ENCODE assay signal across 8 mouse cellular contexts in the genomic region with DNA sequence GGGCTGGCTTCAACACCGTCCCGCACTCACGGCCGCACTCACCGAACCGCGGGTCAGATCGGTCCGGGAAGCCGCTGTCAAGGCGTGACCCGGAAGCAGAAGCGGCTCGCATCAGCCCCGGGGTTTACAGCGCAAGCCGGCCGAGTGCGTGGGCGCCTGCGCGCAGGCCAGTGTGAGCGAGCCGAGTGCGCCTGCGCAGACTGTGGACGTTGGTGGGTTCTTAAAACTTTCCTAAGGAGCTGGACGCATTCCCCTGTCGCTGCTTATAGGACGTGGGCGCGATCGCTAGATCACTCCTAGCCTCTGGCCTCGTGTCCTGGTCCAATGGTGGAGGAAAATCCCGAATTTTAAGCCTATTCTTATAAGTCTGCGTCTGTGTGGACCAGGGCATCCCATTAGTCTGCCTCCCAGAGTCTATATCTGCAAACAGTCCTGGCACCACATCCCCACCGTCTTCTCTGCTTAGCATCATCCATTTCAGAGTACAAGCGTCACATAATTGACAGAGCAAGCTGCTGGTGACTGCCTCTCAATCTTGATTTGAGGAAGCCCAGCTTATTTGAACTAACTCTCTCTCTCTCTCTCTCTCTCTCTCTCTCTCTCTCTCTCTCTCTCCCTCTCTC. TPM values are rescaled to one million over a fixed set of nuclear protein-coding genes. Genes with fewer than 3 reads are reported as not detected.
DNase-seq lines count a peak whose midpoint lies in the region; ATAC-seq and TF ChIP-seq lines count a peak whose summit lies in the region.

No protein-coding gene starts in this region.

- dilution Hi-C loops in CH12.LX (cut with MboI; ENCODE audit: extremely low pct_ligation_motif_present, extremely low pct_unique_long_range_greater_than_20kb, low sequenced_read_pairs), result no loop called here

- peak overlapping the region; percentile 61 to 87 (median 85) for H3K4me3 ChIP-seq in CH12.LX (replicated peaks in 1 of 3; ENCODE audit: low read depth in 2 of 3, low read length in 2 of 3, poor library complexity in 1 of 3)
- peak overlapping the region; percentile 94 for H3K4me3 ChIP-seq in forebrain, embryonic 11.5 days (ENCODE audit: low read depth, low read length)
- H3K4me3 ChIP-seq in heart, postnatal 0 days (ENCODE audit: low read depth, low read length), result peak overlapping the region; percentile 96
- H3K4me3 ChIP-seq in liver, embryonic 16.5 days (ENCODE audit: low read depth, low read length), result peak overlapping the region; percentile 95
- H3K4me3 ChIP-seq in neural tube, embryonic 13.5 days, result peak overlapping the region; percentile 88
- H3K4me3 ChIP-seq in testis, adult 2 months (ENCODE audit: control insufficient read depth, low read depth, low read length), result peak overlapping the region; percentile 92

- peaks cover 16 to 22% of the 10 kb centered on the region in 2 experiments for H3K36me3 ChIP-seq in CH12.LX (replicated peaks in 1 of 2; ENCODE audit: control insufficient read depth in 1 of 2, insufficient read depth in 1 of 2, low read length in 1 of 2)
- no peaks in the 10 kb centered on the region for H3K36me3 ChIP-seq in forebrain, embryonic 11.5 days (ENCODE audit: control insufficient read depth, insufficient read depth, low read length)
- peaks cover 16% of the 10 kb centered on the region for H3K36me3 ChIP-seq in heart, postnatal 0 days (replicated peaks; ENCODE audit: control insufficient read depth, insufficient read depth, low read length)
- peaks cover 2% of the 10 kb centered on the region; the same call in 1 of the 2 replicates for H3K36me3 ChIP-seq in liver, embryonic 16.5 days (ENCODE audit: control insufficient read depth, insufficient read depth)
- H3K36me3 ChIP-seq in neural tube, embryonic 13.5 days, result peaks cover 17% of the 10 kb centered on the region
- no peaks in the 10 kb centered on the region for H3K36me3 ChIP-seq in testis, adult 2 months (ENCODE audit: control insufficient read depth, insufficient read depth, low read length)

- TF ChIP-seq EP300 in CH12.LX (IDR thresholded peaks at IDR 0.05; ENCODE audit: low read length), result no peak
- no peak for TF ChIP-seq EP300 in heart, postnatal 0 days (IDR thresholded peaks at IDR 0.05; ENCODE audit: low read depth)

- no peak for TF ChIP-seq CTCF in CH12.LX (conservative IDR thresholded peaks at IDR 0.05 in 1 of 2, IDR thresholded peaks at IDR 0.05 in 1 of 2; ENCODE audit: low read depth in 2 of 2, low read length in 2 of 2)
- TF ChIP-seq CTCF in heart, postnatal 0 days (IDR thresholded peaks at IDR 0.05; ENCODE audit: low read depth), result no peak
- TF ChIP-seq CTCF in testis, adult 2 months (IDR thresholded peaks at IDR 0.05; ENCODE audit: control insufficient read depth, insufficient read depth, insufficient replicate concordance, low read depth, low read length), result no peak

- peak; percentile 91 for TF ChIP-seq POLR2A in CH12.LX (IDR thresholded peaks at IDR 0.05; ENCODE audit: low read depth, low read length)
- TF ChIP-seq POLR2A in testis, adult 2 months (IDR thresholded peaks at IDR 0.05; ENCODE audit: control insufficient read depth, low read depth, low read length), result peak; percentile 91

- H3K9me3 ChIP-seq in CH12.LX (replicated peaks; ENCODE audit: low read length), result peaks cover 7% of the 10 kb centered on the region
- no peaks in the 10 kb centered on the region for H3K9me3 ChIP-seq in forebrain, embryonic 11.5 days (ENCODE audit: control insufficient read depth, low read length)
- H3K9me3 ChIP-seq in heart, postnatal 0 days (replicated peaks; ENCODE audit: control insufficient read depth, low read length), result no peaks in the 10 kb centered on the region
- H3K9me3 ChIP-seq in liver, embryonic 16.5 days (replicated peaks; ENCODE audit: control insufficient read depth, low read length), result no peaks in the 10 kb centered on the region
- H3K9me3 ChIP-seq in neural tube, embryonic 13.5 days, result no peaks in the 10 kb centered on the region

- peak overlapping the region; percentile 57 for H3K9ac ChIP-seq in CH12.LX (ENCODE audit: insufficient read depth, low read depth)
- H3K9ac ChIP-seq in forebrain, embryonic 11.5 days (ENCODE audit: low read length), result peak overlapping the region; percentile 91
- peak overlapping the region; percentile 98 for H3K9ac ChIP-seq in heart, postnatal 0 days (replicated peaks; ENCODE audit: low read depth, low read length)
- peak overlapping the region; percentile 95 for H3K9ac ChIP-seq in liver, embryonic 16.5 days (ENCODE audit: low read depth, low read length)
- H3K9ac ChIP-seq in neural tube, embryonic 13.5 days, result peak overlapping the region; percentile 96

- in situ Hi-C loops in CH12.LX (cut with MboI; ENCODE audit: low pct_ligation_motif_present, low pct_unique_long_range_greater_than_20kb, low sequenced_read_pairs), result no loop called here

- peak; percentile 97 for ATAC-seq in forebrain, embryonic 11.5 days (replicated peaks; ENCODE audit: low FRiP score)
- peak; percentile 86 for ATAC-seq in heart, postnatal 0 days (ENCODE audit: insufficient read depth, low read depth)
- ATAC-seq in liver, embryonic 16.5 days (ENCODE audit: low read depth), result peak; percentile 98
- ATAC-seq in neural tube, embryonic 13.5 days (ENCODE audit: low read depth), result peak; percentile 98

- H3K27ac ChIP-seq in CH12.LX (ENCODE audit: insufficient read depth, low read depth), result no peak overlapping the region
- H3K27ac ChIP-seq in forebrain, embryonic 11.5 days (ENCODE audit: low read depth, low read length), result 0 out of 2 replicates have a peak overlapping the region, but pooled peaks have one; percentile 6
- H3K27ac ChIP-seq in heart, postnatal 0 days (ENCODE audit: low read depth), result peak overlapping the region; percentile 88
- peak overlapping the region; percentile 81 for H3K27ac ChIP-seq in liver, embryonic 16.5 days (ENCODE audit: low read length)
- H3K27ac ChIP-seq in neural tube, embryonic 13.5 days (replicated peaks), result peak overlapping the region; percentile 72
- H3K27ac ChIP-seq in testis, adult 2 months (ENCODE audit: control insufficient read depth, insufficient read depth, low read depth, low read length), result peak overlapping the region; percentile 98

- H3K79me2 ChIP-seq in CH12.LX (replicated peaks; ENCODE audit: control insufficient read depth, extremely low read depth, insufficient read depth, poor library complexity, severe bottlenecking), result peaks cover 17% of the 10 kb centered on the region

- H3K4me1 ChIP-seq in CH12.LX (ENCODE audit: control insufficient read depth in 1 of 2, insufficient read depth in 2 of 2), result peaks cover 0 to 14% of the 10 kb centered on the region in 2 experiments; a peak in 2 of 4 replicates
- peaks cover 3% of the 10 kb centered on the region; the same call in 1 of the 2 replicates for H3K4me1 ChIP-seq in forebrain, embryonic 11.5 days (replicated peaks; ENCODE audit: control insufficient read depth, insufficient read depth, low read length)
- peaks cover 16% of the 10 kb centered on the region for H3K4me1 ChIP-seq in heart, postnatal 0 days (ENCODE audit: control insufficient read depth, insufficient read depth)
- H3K4me1 ChIP-seq in liver, embryonic 16.5 days (ENCODE audit: control insufficient read depth, low read depth, low read length), result peaks cover 11% of the 10 kb centered on the region
- H3K4me1 ChIP-seq in neural tube, embryonic 13.5 days (replicated peaks), result peaks cover 10% of the 10 kb centered on the region
- H3K4me1 ChIP-seq in testis, adult 2 months (ENCODE audit: control insufficient read depth, insufficient read depth, low read length), result peaks cover 4% of the 10 kb centered on the region

- peaks cover 4% of the 10 kb centered on the region for H3K27me3 ChIP-seq in CH12.LX (replicated peaks)
- H3K27me3 ChIP-seq in forebrain, embryonic 11.5 days (ENCODE audit: control insufficient read depth, insufficient read depth, low read length), result no peaks in the 10 kb centered on the region
- H3K27me3 ChIP-seq in heart, postnatal 0 days (ENCODE audit: control insufficient read depth, insufficient read depth, low read length), result no peaks in the 10 kb centered on the region
- no peaks in the 10 kb centered on the region for H3K27me3 ChIP-seq in liver, embryonic 16.5 days (ENCODE audit: control insufficient read depth, insufficient read depth, low read depth, low read length)
- no peaks in the 10 kb centered on the region for H3K27me3 ChIP-seq in neural tube, embryonic 13.5 days
- no peaks in the 10 kb centered on the region for H3K27me3 ChIP-seq in testis, adult 2 months (ENCODE audit: control insufficient read depth, insufficient read depth, low read length)

- DNase-seq in CH12.LX (ENCODE audit: extremely low read depth), result peak; percentile 93
- DNase-seq in c-Kit-positive CD71-positive TER-119-negative erythroid progenitor cells, embryonic 14.5 days (ENCODE audit: low read depth), result peak; percentile 81
- DNase-seq in forebrain, embryonic 11.5 days (ENCODE audit: low spot score), result peak; percentile 97
- DNase-seq in heart, postnatal 0 days (ENCODE audit: low spot score), result peak; percentile 94
- DNase-seq in kidney, postnatal 4 days, result peak; percentile 96 to 98

- no peak for TF ChIP-seq RAD21 in CH12.LX (IDR thresholded peaks at IDR 0.05; ENCODE audit: low read depth, low read length)

- 1% methylated on average over 38 of the region's 38 CpGs for WGBS in forebrain, embryonic 11.5 days
- WGBS in heart, postnatal 0 days, result under 1% methylated on average over 38 of the region's 38 CpGs
- 1% methylated on average over 38 of the region's 38 CpGs for WGBS in liver, embryonic 16.5 days (ENCODE audit: insufficient replicate concordance)
- WGBS in neural tube, embryonic 13.5 days, result under 1% methylated on average over 38 of the region's 38 CpGs

- H3K4me2 ChIP-seq in CH12.LX (ENCODE audit: insufficient read depth, low read depth, poor library complexity, severe bottlenecking), result peak overlapping the region; percentile 63
- peak overlapping the region; percentile 92 for H3K4me2 ChIP-seq in forebrain, embryonic 11.5 days (ENCODE audit: low read depth, low read length, severe bottlenecking)
- H3K4me2 ChIP-seq in heart, postnatal 0 days (ENCODE audit: low read depth, low read length), result peak overlapping the region; percentile 97
- peak overlapping the region; percentile 91 for H3K4me2 ChIP-seq in liver, embryonic 16.5 days (ENCODE audit: low read depth, low read length)
- H3K4me2 ChIP-seq in neural tube, embryonic 13.5 days, result peak overlapping the region; percentile 86

RNA-seq across cellular contexts. Expression of a gene that starts 19.8 kb away (rescaled TPM):
- total RNA-seq in CH12.LX (2012; rRNA removed) (20.5 and 22.6 TPM in 2 replicates), CH12.LX (2014; rRNA removed) (31.1 and 32.5 TPM in 2 replicates)
- polyA plus RNA-seq in CH12.LX (2012; ENCODE audit: insufficient read length, low read depth), result 24.7 and 27.7 TPM in 2 replicates
- 47.4 and 49.4 TPM in 2 replicates for polyA plus RNA-seq in forebrain, embryonic 11.5 days (2014; fragmentation: Nextera tagmentation; extraction: Ambion mirVana)
- total RNA-seq in heart, postnatal 0 days (2014; rRNA removed; ENCODE audit: low replicate concordance), result 99.6 and 158 TPM in 2 replicates
- 95.6 and 111 TPM in 2 replicates for polyA plus RNA-seq in heart, postnatal 0 days (2015; fragmentation: Nextera tagmentation; extraction: Ambion mirVana)
- 22.3 and 22.8 TPM in 2 replicates for polyA plus RNA-seq in liver, embryonic 16.5 days (2015; fragmentation: Nextera tagmentation; extraction: Ambion mirVana)
- polyA plus RNA-seq in neural tube, embryonic 13.5 days (2015; fragmentation: Nextera tagmentation; extraction: Ambion mirVana), result 57.5 and 63.8 TPM in 2 replicates
- polyA plus RNA-seq in testis, adult 2 months (2012; rRNA removed), result 131 and 132 TPM in 2 replicates

RNA-seq across cellular contexts. Expression of a gene that starts 21.3 kb away (rescaled TPM):
- 0.04 TPM in 1 of 2 replicates, not detected in the other for total RNA-seq in CH12.LX (2012; rRNA removed)
- not detected in 2 replicates for total RNA-seq in CH12.LX (2014; rRNA removed)
- 0.08 and 0.17 TPM in 2 replicates for polyA plus RNA-seq in CH12.LX (2012; ENCODE audit: insufficient read length, low read depth)
- polyA plus RNA-seq in forebrain, embryonic 11.5 days (2014; fragmentation: Nextera tagmentation; extraction: Ambion mirVana), result 8.7 and 10.1 TPM in 2 replicates
- 0.92 and 1.9 TPM in 2 replicates for total RNA-seq in heart, postnatal 0 days (2014; rRNA removed; ENCODE audit: low replicate concordance)
- 0.63 and 0.89 TPM in 2 replicates for polyA plus RNA-seq in heart, postnatal 0 days (2015; fragmentation: Nextera tagmentation; extraction: Ambion mirVana)
- 0.07 TPM in 1 of 2 replicates, not detected in the other for polyA plus RNA-seq in liver, embryonic 16.5 days (2015; fragmentation: Nextera tagmentation; extraction: Ambion mirVana)
- polyA plus RNA-seq in neural tube, embryonic 13.5 days (2015; fragmentation: Nextera tagmentation; extraction: Ambion mirVana), result 50.1 and 50.4 TPM in 2 replicates
- polyA plus RNA-seq in testis, adult 2 months (2012; rRNA removed), result 28.1 and 31.3 TPM in 2 replicates

RNA-seq across cellular contexts. Expression of a gene that starts 49.7 kb away (rescaled TPM):
- total RNA-seq in CH12.LX (2012; rRNA removed) (not detected in 2 replicates), CH12.LX (2014; rRNA removed) (not detected in 2 replicates)
- not detected in 2 replicates for polyA plus RNA-seq in CH12.LX (2012; ENCODE audit: insufficient read length, low read depth)
- polyA plus RNA-seq in forebrain, embryonic 11.5 days (2014; fragmentation: Nextera tagmentation; extraction: Ambion mirVana), result not detected in 2 replicates
- not detected in 2 replicates for total RNA-seq in heart, postnatal 0 days (2014; rRNA removed; ENCODE audit: low replicate concordance)
- polyA plus RNA-seq in heart, postnatal 0 days (2015; fragmentation: Nextera tagmentation; extraction: Ambion mirVana), result not detected in 2 replicates
- not detected in 2 replicates for polyA plus RNA-seq in liver, embryonic 16.5 days (2015; fragmentation: Nextera tagmentation; extraction: Ambion mirVana)
- polyA plus RNA-seq in neural tube, embryonic 13.5 days (2015; fragmentation: Nextera tagmentation; extraction: Ambion mirVana), result not detected in 2 replicates
- polyA plus RNA-seq in testis, adult 2 months (2012; rRNA removed), result not detected in 2 replicates

RNA-seq across cellular contexts. Expression of a gene that starts 52.1 kb away (rescaled TPM):
- total RNA-seq in CH12.LX (2012; rRNA removed) (14.9 and 17.1 TPM in 2 replicates), CH12.LX (2014; rRNA removed) (21.7 and 23.3 TPM in 2 replicates)
- 32.3 and 38.5 TPM in 2 replicates for polyA plus RNA-seq in CH12.LX (2012; ENCODE audit: insufficient read length, low read depth)
- polyA plus RNA-seq in forebrain, embryonic 11.5 days (2014; fragmentation: Nextera tagmentation; extraction: Ambion mirVana), result 47.7 and 49.0 TPM in 2 replicates
- total RNA-seq in heart, postnatal 0 days (2014; rRNA removed; ENCODE audit: low replicate concordance), result 13.3 and 16.7 TPM in 2 replicates
- 8.0 and 10.1 TPM in 2 replicates for polyA plus RNA-seq in heart, postnatal 0 days (2015; fragmentation: Nextera tagmentation; extraction: Ambion mirVana)
- 12.5 and 12.9 TPM in 2 replicates for polyA plus RNA-seq in liver, embryonic 16.5 days (2015; fragmentation: Nextera tagmentation; extraction: Ambion mirVana)
- polyA plus RNA-seq in neural tube, embryonic 13.5 days (2015; fragmentation: Nextera tagmentation; extraction: Ambion mirVana), result 20.3 and 23.4 TPM in 2 replicates
- 24.8 and 27.3 TPM in 2 replicates for polyA plus RNA-seq in testis, adult 2 months (2012; rRNA removed)

RNA-seq across cellular contexts. Expression of a gene that starts 53.3 kb away (rescaled TPM):
- total RNA-seq in CH12.LX (2012; rRNA removed), result 23.8 and 29.6 TPM in 2 replicates
- total RNA-seq in CH12.LX (2014; rRNA removed), result 21.1 and 23.5 TPM in 2 replicates
- polyA plus RNA-seq in CH12.LX (2012; ENCODE audit: insufficient read length, low read depth), result 37.9 and 39.2 TPM in 2 replicates
- 42.8 and 46.3 TPM in 2 replicates for polyA plus RNA-seq in forebrain, embryonic 11.5 days (2014; fragmentation: Nextera tagmentation; extraction: Ambion mirVana)
- total RNA-seq in heart, postnatal 0 days (2014; rRNA removed; ENCODE audit: low replicate concordance), result 216 and 219 TPM in 2 replicates
- polyA plus RNA-seq in heart, postnatal 0 days (2015; fragmentation: Nextera tagmentation; extraction: Ambion mirVana), result 205 and 213 TPM in 2 replicates
- 21.1 and 22.7 TPM in 2 replicates for polyA plus RNA-seq in liver, embryonic 16.5 days (2015; fragmentation: Nextera tagmentation; extraction: Ambion mirVana)
- 66.5 and 66.8 TPM in 2 replicates for polyA plus RNA-seq in neural tube, embryonic 13.5 days (2015; fragmentation: Nextera tagmentation; extraction: Ambion mirVana)
- polyA plus RNA-seq in testis, adult 2 months (2012; rRNA removed), result 117 and 124 TPM in 2 replicates
